Mouse (Mus musculus) heart, embryonic 15.5 days (tissue): ENCODE results near the gene Clec16a. TPM values are rescaled to one million over a fixed set of nuclear protein-coding genes. Genes with fewer than 3 reads are reported as not detected.

Experiments used
- ATAC-seq: fragments of 200-750 bp; cut with Nextera tagmentation; replicated peaks from 2 replicates; pipeline ENCODE4 v1.8.0; 2017; ENCODE audit warnings: low read depth, moderate TSS enrichment; ENCODE audit not compliant: insufficient number of reproducible peaks, insufficient read depth, low FRiP score
- H3K27ac ChIP-seq: fragments of 300-500 bp; sonication (generic); 2 replicates; pipeline ENCODE4 v1.5.1; 2015; ENCODE audit warnings: mild to moderate bottlenecking, inconsistent platforms
- H3K27me3 ChIP-seq: fragments of 300-500 bp; sonication (generic); 2 replicates; pipeline ENCODE4 v1.6.1; 2015; ENCODE audit warnings: inconsistent platforms
- H3K36me3 ChIP-seq: fragments of 300-500 bp; sonication (generic); 2 replicates; pipeline ENCODE4 v1.6.1; 2015; ENCODE audit warnings: mild to moderate bottlenecking, inconsistent platforms
- H3K4me1 ChIP-seq: fragments of 300-500 bp; sonication (generic); replicated peaks from 2 replicates; pipeline ENCODE4 v1.6.1; 2015; ENCODE audit warnings: inconsistent platforms
- H3K4me2 ChIP-seq: fragments of 300-500 bp; sonication (generic); 2 replicates; pipeline ENCODE4 v1.6.1; 2015; ENCODE audit warnings: inconsistent platforms, mild to moderate bottlenecking, moderate library complexity
- H3K4me3 ChIP-seq: fragments of 300-500 bp; sonication (generic); 2 replicates; pipeline ENCODE4 v1.5.1; 2015; ENCODE audit warnings: mild to moderate bottlenecking, inconsistent platforms
- H3K9ac ChIP-seq: fragments of 300-500 bp; sonication (generic); 2 replicates; pipeline ENCODE4 v1.6.1; 2015; ENCODE audit warnings: mild to moderate bottlenecking, inconsistent platforms
- H3K9me3 ChIP-seq: fragments of 300-500 bp; sonication (generic); replicated peaks from 2 replicates; pipeline ENCODE4 v1.6.1; 2016; ENCODE audit warnings: inconsistent platforms
- WGBS: fragments of 180-500 bp; shearing (Covaris S2); methylation state at CpG from one replicate; pipeline ENCODE4 v1.1.7; 2015; ENCODE audit warnings: mixed read lengths; 5-methylcytosine and 5-hydroxymethylcytosine counted together
- polyA plus RNA-seq: library from polyadenylated mRNA; unstranded; fragments of >200 nt; fragmentation: Nextera tagmentation; extraction: Ambion mirVana; gene quantifications from 2 replicates; pipeline ENCODE4 v1.2.1, GENCODE M21; 2015

The Clec16a gene
- polyA plus RNA-seq, 1 experiment from 2014 or later: 30.4 TPM

DNA sequence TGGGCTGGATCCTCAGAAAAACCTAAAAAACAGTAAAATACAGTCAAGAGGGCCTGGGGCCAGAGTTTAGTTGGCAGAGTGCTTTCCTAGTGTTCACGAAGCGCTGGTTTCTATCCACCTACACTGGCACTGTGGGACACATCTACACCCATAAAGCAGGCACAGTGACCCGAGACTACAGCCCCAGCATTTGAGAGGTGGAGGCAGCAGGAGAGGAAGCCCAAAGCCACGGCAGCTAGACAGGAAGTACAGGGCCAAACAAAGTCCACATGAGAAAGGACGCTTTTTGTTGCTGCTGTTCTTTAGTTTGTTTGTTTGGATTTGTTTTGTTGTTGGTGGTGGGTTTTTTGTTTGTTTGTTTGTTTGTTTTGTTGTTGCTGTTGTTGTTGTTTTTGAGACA, 8.8 kb upstream of the Clec16a start:
- WGBS: 78% methylated on average over 5 of the region's 5 CpGs
- Histone ChIP-seq H3K4me2 (no peak overlapping the region), H3K27me3 (no peaks in the 10 kb centered on the region), H3K9me3 (no peaks in the 10 kb centered on the region), H3K4me1 (peaks cover 69% of the 10 kb centered on the region), H3K27ac (no peak overlapping the region), H3K9ac (no peak overlapping the region), H3K36me3 (0 out of 2 replicates have a peak, but pooled peaks cover 2% of the 10 kb centered on the region), H3K4me3 (no peak overlapping the region)
- ATAC-seq: no peak

DNA sequence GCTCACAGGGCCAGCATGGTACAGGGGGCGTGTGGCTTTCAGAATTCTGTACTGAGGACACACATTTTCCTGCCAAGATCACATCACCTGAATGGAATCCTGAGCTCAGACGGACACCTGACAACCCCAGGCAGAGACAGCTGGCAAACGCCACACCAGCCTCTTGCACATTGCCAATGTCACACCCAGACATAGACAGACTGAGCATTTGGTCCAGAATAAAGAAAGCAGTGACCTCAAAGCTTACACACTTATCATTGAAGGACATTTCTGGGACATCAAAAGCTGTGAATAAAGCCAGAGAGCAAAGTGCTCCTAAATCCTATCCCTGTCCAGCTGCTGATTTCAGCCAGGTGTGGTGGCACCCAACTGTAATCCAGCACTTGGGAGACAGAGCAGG, 8.2 kb upstream of the Clec16a start:
- peak overlapping the region; percentile 11; the same call in 1 of the 2 replicates for H3K27ac ChIP-seq
- peaks cover 76% of the 10 kb centered on the region for H3K4me1 ChIP-seq
- WGBS: 42% methylated on average over 3 of the region's 3 CpGs
- 0 out of 2 replicates have a peak, but pooled peaks cover 2% of the 10 kb centered on the region for H3K36me3 ChIP-seq
- ATAC-seq: no peak
- no peak overlapping the region for H3K9ac ChIP-seq
- no peak overlapping the region for H3K4me3 ChIP-seq
- no peak overlapping the region for H3K4me2 ChIP-seq
- H3K9me3 ChIP-seq: no peaks in the 10 kb centered on the region
- H3K27me3 ChIP-seq: no peaks in the 10 kb centered on the region

DNA sequence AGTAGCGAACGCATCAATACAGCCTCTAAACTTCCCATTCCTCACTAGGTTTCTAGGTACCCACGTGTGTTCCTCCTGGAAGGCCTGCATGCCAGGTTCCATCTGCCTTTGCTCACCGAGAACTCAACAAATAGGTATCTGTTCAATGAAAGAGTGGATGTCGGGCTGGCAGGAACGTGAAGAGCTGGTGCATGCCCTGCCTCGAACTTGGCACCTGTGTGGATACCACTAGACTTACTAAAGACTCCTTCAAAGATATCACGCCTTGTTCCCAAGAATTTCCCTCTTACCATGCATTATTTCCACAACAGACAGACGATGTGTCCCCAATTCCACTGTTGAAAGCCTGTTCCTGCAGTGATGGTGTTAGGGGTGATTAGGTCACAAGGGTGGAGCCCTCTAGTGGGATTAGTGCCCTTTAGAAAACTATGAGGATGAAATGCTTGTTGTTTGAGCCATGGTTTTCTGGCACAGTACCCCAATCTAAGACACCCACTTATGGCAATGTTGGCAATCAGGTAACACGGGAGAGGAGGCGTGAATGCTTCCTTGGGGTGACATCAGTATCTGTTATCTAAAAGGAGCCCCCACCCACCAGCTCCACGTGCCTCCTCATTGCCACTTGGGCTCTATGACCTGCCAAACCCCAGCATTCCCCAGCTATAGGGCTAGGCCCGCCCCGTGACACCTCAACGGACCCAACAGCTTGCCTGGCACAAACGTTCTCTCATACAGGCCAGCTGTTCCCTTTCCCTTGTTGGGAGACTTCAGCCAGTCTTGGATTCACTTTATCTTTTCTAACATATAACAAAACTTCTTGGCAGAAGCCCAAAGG, 4.2 kb upstream of the Clec16a start:
- Histone ChIP-seq H3K4me1 (peaks cover 55% of the 10 kb centered on the region), H3K27ac (peak overlapping the region; percentile 92), H3K4me2 (peak overlapping the region; percentile 85), H3K27me3 (no peaks in the 10 kb centered on the region), H3K4me3 (peak overlapping the region; percentile 76), H3K9ac (peak overlapping the region; percentile 80), H3K9me3 (no peaks in the 10 kb centered on the region), H3K36me3 (no peaks in the 10 kb centered on the region)
- ATAC-seq: no peak
- WGBS: 57% methylated on average over 16 of the region's 16 CpGs

DNA sequence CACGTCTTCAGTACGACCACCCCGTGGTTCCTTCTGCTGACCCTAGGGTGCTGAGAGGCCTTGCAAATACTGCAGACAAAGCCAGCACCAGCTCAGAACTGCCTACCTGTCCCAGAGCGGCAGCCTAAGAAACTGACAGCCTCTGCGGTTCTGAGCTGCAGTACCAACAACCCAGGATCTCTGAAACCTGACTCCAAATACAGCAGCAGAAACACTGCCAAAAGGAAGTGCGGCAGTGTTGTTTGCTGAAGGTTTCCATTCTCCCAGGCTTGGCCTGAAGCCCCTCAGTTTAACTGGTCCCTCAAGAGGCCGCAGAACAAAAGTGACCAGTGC, 3.6 kb upstream of the Clec16a start:
- no peak for ATAC-seq
- WGBS: 17% methylated on average over 7 of the region's 7 CpGs
- Histone ChIP-seq H3K4me3 (peak overlapping the region; percentile 76), H3K36me3 (no peaks in the 10 kb centered on the region), H3K27me3 (no peaks in the 10 kb centered on the region), H3K9ac (peak overlapping the region; percentile 80), H3K4me1 (peaks cover 55% of the 10 kb centered on the region), H3K4me2 (peak overlapping the region; percentile 85), H3K27ac (peak overlapping the region; percentile 92), H3K9me3 (no peaks in the 10 kb centered on the region)

DNA sequence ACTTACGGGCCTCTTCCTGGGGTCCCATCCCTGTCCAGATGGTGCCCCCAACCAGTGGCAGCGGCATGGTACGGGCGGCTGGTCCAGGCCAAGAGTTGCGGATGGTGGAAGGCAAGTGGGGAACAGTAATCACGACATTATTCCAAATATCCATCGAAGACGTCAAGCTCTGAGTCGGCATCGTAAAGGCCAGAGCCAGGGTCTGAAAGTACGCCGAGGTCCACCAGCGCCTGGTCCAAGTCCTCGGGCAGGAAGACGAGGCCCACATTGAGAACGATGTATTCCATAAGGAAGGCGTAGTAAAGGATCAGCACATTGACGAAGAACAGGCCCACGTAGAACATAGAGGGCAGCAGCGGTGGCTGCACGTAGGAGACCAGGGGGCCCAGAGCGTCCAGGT, 2.9 kb upstream of the Clec16a start:
- Histone ChIP-seq H3K27me3 (no peaks in the 10 kb centered on the region), H3K36me3 (no peaks in the 10 kb centered on the region), H3K9me3 (no peaks in the 10 kb centered on the region), H3K27ac (peak overlapping the region; percentile 92), H3K4me2 (peak overlapping the region; percentile 85), H3K9ac (peak overlapping the region; percentile 80), H3K4me3 (peak overlapping the region; percentile 76), H3K4me1 (peaks cover 53% of the 10 kb centered on the region)
- WGBS: 4% methylated on average over 22 of the region's 22 CpGs
- ATAC-seq: peak; percentile 14

DNA sequence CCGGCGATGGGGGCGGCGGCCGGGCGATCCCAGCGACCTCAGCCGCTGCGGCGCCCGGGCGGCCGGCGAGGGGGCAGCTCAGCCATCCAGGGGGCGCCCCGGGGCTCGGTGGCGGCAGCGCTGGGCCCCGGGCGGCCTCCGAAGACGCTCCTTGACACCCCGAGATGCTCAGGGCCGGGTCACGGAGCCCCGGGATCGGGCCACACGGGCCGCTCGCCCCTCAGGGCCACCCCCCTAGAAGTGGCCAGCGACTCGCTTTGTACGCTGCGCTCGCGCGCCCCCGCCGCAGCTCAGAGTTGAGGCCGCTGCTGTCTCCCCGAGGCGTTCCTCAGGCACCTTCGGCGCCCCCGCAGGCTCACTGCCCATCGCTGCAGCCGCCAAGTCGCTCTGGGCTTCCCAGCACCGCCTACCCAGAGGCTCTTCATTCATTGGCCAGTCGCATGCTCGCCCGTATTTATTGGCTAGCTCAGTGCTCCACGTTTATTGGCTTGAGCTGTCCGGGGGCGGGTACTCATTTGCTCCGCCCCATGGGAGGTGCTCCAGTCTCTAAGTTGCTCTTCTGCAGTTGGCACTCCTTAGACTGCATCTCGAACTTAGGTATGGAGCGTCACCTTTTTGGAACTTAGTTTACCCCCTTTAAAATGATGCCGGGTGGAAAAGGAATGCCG, 2.3 kb upstream of the Clec16a start, which contains the start of gene Dexi:
TSS of gene Dexi (minus strand) at position 357 of the 668 bp plus-strand sequence.
- Histone ChIP-seq H3K4me1 (peaks cover 50% of the 10 kb centered on the region), H3K4me3 (peak within 1 kb of the TSS; percentile 76), H3K27ac (peak within 1 kb of the TSS; percentile 92), H3K9ac (peak within 1 kb of the TSS; percentile 80), H3K9me3 (no peaks in the 10 kb centered on the region), H3K36me3 (no peaks in the 10 kb centered on the region), H3K27me3 (no peaks in the 10 kb centered on the region), H3K4me2 (peak within 1 kb of the TSS; percentile 85)
- ATAC-seq: peak; percentile 92
- WGBS: under 1% methylated on average over 58 of the region's 61 CpGs

DNA sequence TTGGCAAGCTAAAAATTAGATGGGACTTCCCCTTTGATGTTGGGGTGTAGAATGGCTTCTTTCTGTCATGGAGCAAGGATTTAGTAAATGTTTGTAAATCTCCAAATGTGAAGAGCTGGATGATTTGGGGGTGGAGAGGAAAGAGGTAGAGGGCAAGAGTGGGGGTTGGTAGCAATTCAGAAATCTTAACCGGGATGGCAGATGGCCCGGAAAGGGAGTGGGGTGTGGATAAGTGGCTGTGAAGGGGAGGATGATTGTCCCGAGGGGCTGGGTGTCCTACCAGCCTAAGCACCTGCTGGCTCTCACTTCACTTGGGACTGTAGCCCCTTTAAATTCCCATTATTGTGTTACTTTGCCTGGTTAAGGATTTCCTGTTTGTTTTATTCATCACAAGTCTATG, 1.7 kb downstream of the Clec16a start:
- H3K36me3 ChIP-seq: no peaks in the 10 kb centered on the region
- no peak overlapping the region for H3K9ac ChIP-seq
- no peak for ATAC-seq
- peaks cover 21% of the 10 kb centered on the region for H3K4me1 ChIP-seq
- no peaks in the 10 kb centered on the region for H3K9me3 ChIP-seq
- WGBS: 31% methylated on average over 3 of the region's 3 CpGs
- no peak overlapping the region for H3K27ac ChIP-seq
- H3K4me2 ChIP-seq: peak overlapping the region; percentile 89
- H3K27me3 ChIP-seq: no peaks in the 10 kb centered on the region
- H3K4me3 ChIP-seq: 0 out of 2 replicates have a peak overlapping the region, but pooled peaks have one; percentile 94

DNA sequence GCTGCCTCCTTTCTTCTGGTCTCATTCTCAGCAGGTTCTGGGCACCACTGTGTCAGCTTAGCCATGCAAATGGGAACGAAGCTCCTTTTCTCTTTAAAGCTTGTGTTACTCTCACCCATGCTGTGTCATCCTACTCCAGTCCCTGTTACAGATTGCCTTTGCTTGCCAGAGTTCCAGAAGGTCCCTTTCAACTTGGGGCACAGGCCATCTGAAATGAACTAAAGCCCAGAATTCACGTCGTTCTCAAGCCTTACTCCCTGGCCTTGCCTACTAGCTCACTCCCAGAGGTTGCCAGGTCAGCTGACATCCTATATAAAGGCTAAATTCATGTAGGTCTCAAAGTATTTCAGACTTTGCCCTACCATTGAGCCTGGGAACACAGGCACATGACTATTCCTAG, 3.8 kb downstream of the Clec16a start:
- no peaks in the 10 kb centered on the region for H3K9me3 ChIP-seq
- H3K36me3 ChIP-seq: no peaks in the 10 kb centered on the region
- WGBS: 67% methylated on average over 3 of the region's 3 CpGs
- H3K4me2 ChIP-seq: no peak overlapping the region
- no peak overlapping the region for H3K9ac ChIP-seq
- H3K27ac ChIP-seq: no peak overlapping the region
- peaks cover 14% of the 10 kb centered on the region for H3K4me1 ChIP-seq
- no peak for ATAC-seq
- no peak overlapping the region for H3K4me3 ChIP-seq
- H3K27me3 ChIP-seq: no peaks in the 10 kb centered on the region

DNA sequence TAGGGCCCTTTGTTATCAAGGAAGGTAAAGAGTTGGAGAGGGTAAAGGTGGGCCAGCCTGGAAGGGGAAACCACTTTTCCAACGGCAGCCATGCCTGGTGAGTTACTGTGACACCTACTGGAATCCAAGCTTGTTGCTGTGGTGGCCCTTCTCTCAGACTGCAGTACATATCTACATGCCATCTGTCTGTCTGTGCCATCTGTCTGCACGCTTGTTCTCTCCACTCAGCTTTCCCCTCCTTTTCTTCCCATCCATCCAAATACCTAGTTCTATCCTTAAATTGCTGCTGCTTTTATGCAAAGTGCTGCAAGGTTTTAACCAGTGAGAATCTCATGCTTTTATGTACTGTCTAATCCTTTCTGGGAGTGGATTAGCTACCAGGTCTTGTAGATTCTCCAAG, 4.5 kb downstream of the Clec16a start:
- WGBS: 89% methylated on average over 2 of the region's 2 CpGs
- H3K4me1 ChIP-seq: peaks cover 17% of the 10 kb centered on the region
- no peaks in the 10 kb centered on the region for H3K36me3 ChIP-seq
- H3K27ac ChIP-seq: no peak overlapping the region
- no peaks in the 10 kb centered on the region for H3K9me3 ChIP-seq
- no peaks in the 10 kb centered on the region for H3K27me3 ChIP-seq
- H3K9ac ChIP-seq: no peak overlapping the region
- no peak for ATAC-seq
- H3K4me3 ChIP-seq: no peak overlapping the region
- H3K4me2 ChIP-seq: no peak overlapping the region

DNA sequence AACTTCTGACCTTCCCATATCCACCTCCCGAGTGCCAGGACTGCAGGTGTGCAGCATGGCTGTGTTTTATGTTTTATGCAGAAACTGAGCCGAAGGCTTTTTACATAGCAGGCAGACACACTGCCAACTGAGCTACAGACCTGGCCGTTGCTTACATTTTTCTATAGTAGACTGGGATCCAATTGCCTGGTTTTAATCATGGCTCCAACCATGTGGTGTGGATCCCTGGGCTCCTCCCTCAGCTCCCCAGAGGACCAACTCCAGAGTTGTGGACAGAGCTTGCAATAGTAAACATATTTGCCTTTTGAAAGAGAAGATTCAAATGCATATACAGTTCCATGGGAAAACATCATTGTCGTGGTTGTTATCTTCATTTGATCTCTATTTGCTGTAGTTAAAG, 6.5 kb downstream of the Clec16a start:
- H3K36me3 ChIP-seq: no peaks in the 10 kb centered on the region
- H3K4me3 ChIP-seq: no peak overlapping the region
- ATAC-seq: no peak
- no peak overlapping the region for H3K4me2 ChIP-seq
- whole genome bisulfite sequencing: 76% methylated on average over 4 of the region's 4 CpGs
- peaks cover 7% of the 10 kb centered on the region for H3K4me1 ChIP-seq
- no peaks in the 10 kb centered on the region for H3K9me3 ChIP-seq
- no peak overlapping the region for H3K27ac ChIP-seq
- no peaks in the 10 kb centered on the region for H3K27me3 ChIP-seq
- H3K9ac ChIP-seq: no peak overlapping the region

DNA sequence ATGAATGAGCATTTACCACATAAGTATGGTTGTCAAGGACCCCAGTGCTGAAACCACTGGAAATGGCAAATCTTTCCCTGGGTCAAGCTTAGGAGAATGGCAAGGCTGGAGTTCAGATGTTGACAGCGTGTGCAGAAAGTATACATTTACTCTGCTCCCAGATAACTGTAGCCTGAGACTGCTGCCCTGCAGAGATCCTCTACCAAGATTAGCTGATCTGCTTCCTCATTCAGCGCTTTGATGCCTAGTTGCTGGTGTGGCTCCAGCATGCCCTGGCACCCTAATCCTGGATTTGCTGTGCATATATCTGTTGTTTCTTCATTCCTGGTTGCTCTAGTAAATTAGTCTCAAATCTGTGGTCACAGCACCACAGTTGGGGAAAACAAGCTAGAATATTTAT, 8.7 kb downstream of the Clec16a start:
- Histone ChIP-seq H3K4me1 (peaks cover 7% of the 10 kb centered on the region), H3K36me3 (no peaks in the 10 kb centered on the region), H3K4me2 (no peak overlapping the region), H3K27me3 (no peaks in the 10 kb centered on the region), H3K27ac (no peak overlapping the region), H3K9me3 (no peaks in the 10 kb centered on the region), H3K4me3 (no peak overlapping the region), H3K9ac (no peak overlapping the region)
- ATAC-seq: no peak
- WGBS: 72% methylated on average over 2 of the region's 2 CpGs
